Comparison of ENCODE assay signal across 26 mouse cellular contexts in the genomic region with DNA sequence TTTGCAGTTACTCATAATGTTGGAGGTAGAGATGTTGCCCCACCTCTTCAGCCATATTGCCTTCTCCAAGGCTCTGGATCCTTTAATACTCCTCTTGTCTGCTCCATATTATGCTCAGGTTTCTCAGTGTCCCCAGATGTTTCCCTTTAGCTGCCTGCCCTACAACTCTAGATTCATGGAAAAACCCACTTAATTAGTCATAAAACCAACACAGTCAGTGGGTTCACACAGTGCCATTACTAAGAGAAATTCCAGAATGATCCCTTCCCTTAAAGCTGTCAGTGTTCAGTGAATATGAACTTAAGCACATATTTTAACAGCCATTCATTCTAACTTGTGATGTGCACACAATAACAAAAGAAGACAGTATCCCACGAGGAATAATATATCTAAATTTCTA.
"Had no signal": no experiment of that assay in that cellular context is flagged by ENCODE, and none has a peak within 500 bp of the region (broad histone marks: within the 10 kb centered on the region; RNA-seq: fewer than 3 reads in every experiment).

No protein-coding gene starts in this region.

- H3K9ac ChIP-seq: heart, embryonic 12.5 days; hindbrain, embryonic 12.5 days; hindbrain, embryonic 14.5 days; intestine, embryonic 15.5 days; limb, embryonic 12.5 days; liver, embryonic 13.5 days had no signal

- H3K9me3 ChIP-seq: heart, embryonic 10.5 days; heart, embryonic 12.5 days; hindbrain, embryonic 10.5 days; hindbrain, embryonic 12.5 days; intestine, embryonic 15.5 days; limb, embryonic 10.5 days; limb, embryonic 12.5 days; liver, embryonic 13.5 days had no signal

- H3K27me3 ChIP-seq: heart, embryonic 12.5 days; hindbrain, embryonic 12.5 days; intestine, embryonic 15.5 days; limb, embryonic 12.5 days; liver, embryonic 13.5 days had no signal

- H3K4me1 ChIP-seq: hindbrain, embryonic 12.5 days; intestine, embryonic 15.5 days had no signal

- DNase-seq: gastrocnemius, postnatal 14 days; gastrocnemius, postnatal 36 days; heart, adult 18-20 months; heart, postnatal 10 days; heart, postnatal 4 days; kidney, adult 18-20 months; kidney, adult 8-10 months; kidney, postnatal 10 days; kidney, postnatal 25 days; kidney, postnatal 4 days; liver; liver, embryonic 13.5 days had no signal

- H3K36me3 ChIP-seq: heart, embryonic 10.5 days; hindbrain, embryonic 10.5 days; hindbrain, embryonic 12.5 days; intestine, embryonic 15.5 days; limb, embryonic 10.5 days; liver, embryonic 13.5 days had no signal

- ATAC-seq: hindbrain, embryonic 16.5 days; inflammation-experienced regulatory T-cells, adult 6 months; intestine, embryonic 15.5 days; intestine, postnatal 0 days had no signal

- H3K4me2 ChIP-seq: heart, embryonic 12.5 days; hindbrain, embryonic 12.5 days; hindbrain, embryonic 14.5 days; intestine, embryonic 15.5 days; limb, embryonic 12.5 days; liver, embryonic 11.5 days; liver, embryonic 13.5 days had no signal

- H3K27ac ChIP-seq: heart, embryonic 10.5 days; hindbrain, embryonic 10.5 days; hindbrain, embryonic 12.5 days; hindbrain, embryonic 14.5 days; intestine, embryonic 15.5 days; layer of hippocampus, adult 2 months; left cerebral cortex, adult 2 months; limb, embryonic 10.5 days; liver, embryonic 13.5 days had no signal

- H3K4me3 ChIP-seq: heart, embryonic 10.5 days; heart, embryonic 12.5 days; hindbrain, embryonic 10.5 days; hindbrain, embryonic 12.5 days; intestine, embryonic 15.5 days; layer of hippocampus, adult 2 months; left cerebral cortex, adult 2 months; limb, embryonic 10.5 days; limb, embryonic 12.5 days; liver, embryonic 13.5 days had no signal
